Mouse (Mus musculus) kidney, postnatal 0 days (tissue): ENCODE measurements around the gene C1ra. TPM values are rescaled to one million over a fixed set of nuclear protein-coding genes. Genes with fewer than 3 reads are reported as not detected.
A peak's percentile ranks its signal among the peaks of the same experiment; 100 is the strongest.
"Not testable (repeated sequence)": the region's sequence is repeated elsewhere in the genome, so short reads cannot be mapped to it uniquely, and the experiment has no call there.

Source experiments
- ATAC-seq: fragments of 200-750 bp; cut with Nextera tagmentation; replicated peaks from 2 replicates; pipeline ENCODE4 v1.8.0; 2017; ENCODE audit warnings: low read depth, moderate number of reproducible peaks, moderate TSS enrichment, moderate library complexity; ENCODE audit not compliant: low FRiP score
- DNase-seq: peaks from one replicate; pipeline ENCODE4 v3.0.0-alpha.2; 2016; ENCODE audit warnings: low spot score
- H3K27ac ChIP-seq: fragments of 300-500 bp; sonication (generic); 2 replicates; pipeline ENCODE4 v1.5.1; 2014; ENCODE audit warnings: mild to moderate bottlenecking
- H3K27me3 ChIP-seq: fragments of 300-500 bp; sonication (generic); 2 replicates; pipeline ENCODE4 v1.6.1; 2014; ENCODE audit warnings: low read length, mixed read lengths; ENCODE audit not compliant: insufficient read depth
- H3K36me3 ChIP-seq: fragments of 300-500 bp; sonication (generic); 2 replicates; pipeline ENCODE4 v1.6.1; 2014; ENCODE audit warnings: low read length, mixed read lengths; ENCODE audit not compliant: insufficient read depth
- H3K4me1 ChIP-seq: fragments of 300-500 bp; sonication (generic); replicated peaks from 2 replicates; pipeline ENCODE4 v1.6.1; 2014; ENCODE audit warnings: antibody characterized with exemption, low read length, mixed read lengths; ENCODE audit not compliant: insufficient read depth
- H3K4me2 ChIP-seq: fragments of 300-500 bp; sonication (generic); 2 replicates; pipeline ENCODE4 v1.6.1; 2014; ENCODE audit warnings: mild to moderate bottlenecking, low read length, moderate library complexity, mixed read lengths
- H3K4me3 ChIP-seq: fragments of 300-500 bp; sonication (generic); replicated peaks from 2 replicates; pipeline ENCODE4 v1.5.1; 2014; ENCODE audit warnings: low read depth, low read length
- H3K9ac ChIP-seq: fragments of 300-500 bp; sonication (generic); 2 replicates; pipeline ENCODE4 v1.6.1; 2014; ENCODE audit warnings: low read depth, low read length
- H3K9me3 ChIP-seq: fragments of 300-500 bp; sonication (generic); replicated peaks from 2 replicates; pipeline ENCODE4 v1.6.1; 2016; ENCODE audit warnings: low read length, inconsistent platforms, mixed read lengths
- CTCF ChIP-seq: IDR thresholded peaks from 2 replicates; pipeline ENCODE4 v1.5.1; 2016; ENCODE audit warnings: antibody characterized with exemption, low read depth, mild to moderate bottlenecking, moderate library complexity
- WGBS: fragments of 180-500 bp; shearing (Covaris S2); extraction: QIAGEN DNeasy Blood & Tissue Kit; methylation state at CpG from one replicate; pipeline ENCODE4 v1.1.7; 2014; 5-methylcytosine and 5-hydroxymethylcytosine counted together
- polyA plus RNA-seq: library from polyadenylated mRNA; unstranded; fragments of >200 nt; fragmentation: Nextera tagmentation; extraction: Ambion mirVana; gene quantifications from 2 replicates; pipeline ENCODE4 v1.2.1, GENCODE M21; 2015

Gene C1ra
- polyA plus RNA-seq, 1 experiment from 2014 or later, result 20.5 TPM

- 41% methylated on average over 17 of the region's 17 CpGs for WGBS
- H3K4me1 ChIP-seq, result no peaks in the 10 kb centered on the region
- 0 out of 2 replicates have a peak overlapping the region, but pooled peaks have one; percentile 13 for H3K27ac ChIP-seq
- H3K4me3 ChIP-seq, result no peak overlapping the region
- DNase-seq, result peak; percentile 60
- TF ChIP-seq CTCF, result no peak
- no peaks in the 10 kb centered on the region for H3K36me3 ChIP-seq
- no peaks in the 10 kb centered on the region for H3K9me3 ChIP-seq
- no peak overlapping the region for H3K9ac ChIP-seq
- no peak overlapping the region for H3K4me2 ChIP-seq
- ATAC-seq, result no peak; the same call in 1 of the 2 replicates
- no peaks in the 10 kb centered on the region for H3K27me3 ChIP-seq
Measured at GRCm38 (mm10) chr6:124477922-124478651, 34.1 kb upstream of the C1ra start.

- TF ChIP-seq CTCF, result no peak
- no peak overlapping the region for H3K9ac ChIP-seq
- no peak overlapping the region for H3K27ac ChIP-seq
- H3K27me3 ChIP-seq, result no peaks in the 10 kb centered on the region
- H3K36me3 ChIP-seq, result no peaks in the 10 kb centered on the region
- no peak for ATAC-seq
- no peaks in the 10 kb centered on the region for H3K4me1 ChIP-seq
- H3K4me3 ChIP-seq, result no peak overlapping the region
- WGBS, result 86% methylated on average over 3 of the region's 3 CpGs
- H3K4me2 ChIP-seq, result no peak overlapping the region
- no peaks in the 10 kb centered on the region for H3K9me3 ChIP-seq
- no peak for DNase-seq
Measured at GRCm38 (mm10) chr6:124478874-124479572, 33.2 kb upstream of the C1ra start.

- ATAC-seq (no peak), DNase-seq (no peak)
- H3K9me3 ChIP-seq, result no peaks in the 10 kb centered on the region
- no peak overlapping the region for H3K9ac ChIP-seq
- H3K4me3 ChIP-seq, result no peak overlapping the region
- H3K27ac ChIP-seq, result no peak overlapping the region
- H3K4me1 ChIP-seq, result no peaks in the 10 kb centered on the region
- no peaks in the 10 kb centered on the region for H3K27me3 ChIP-seq
- TF ChIP-seq CTCF, result no peak
- no peak overlapping the region for H3K4me2 ChIP-seq
- H3K36me3 ChIP-seq, result no peaks in the 10 kb centered on the region
- WGBS, result 88% methylated on average over 3 of the region's 3 CpGs
Measured at GRCm38 (mm10) chr6:124479573-124479930, 32.7 kb upstream of the C1ra start.

- DNase-seq, result peak; percentile 82
- H3K4me3 ChIP-seq, result no peak overlapping the region
- 55% methylated on average over 4 of the region's 4 CpGs for WGBS
Measured at GRCm38 (mm10) chr6:124480295-124480694, 31.9 kb upstream of the C1ra start.

GRCm38 (mm10) chr6:124481571-124481970, 30.6 kb upstream of the C1ra start:
- ATAC-seq (peak; percentile 67), DNase-seq (peak; percentile 73)
- no peaks in the 10 kb centered on the region for H3K9me3 ChIP-seq
- 26% methylated on average over 6 of the region's 6 CpGs for WGBS
- no peak overlapping the region for H3K9ac ChIP-seq
- no peak overlapping the region for H3K27ac ChIP-seq
- H3K4me2 ChIP-seq, result no peak overlapping the region
- TF ChIP-seq CTCF, result peak; percentile 81
- 0 out of 2 replicates have a peak, but pooled peaks cover 6% of the 10 kb centered on the region for H3K4me1 ChIP-seq
- H3K4me3 ChIP-seq, result no peak overlapping the region
- H3K36me3 ChIP-seq, result no peaks in the 10 kb centered on the region
- no peaks in the 10 kb centered on the region for H3K27me3 ChIP-seq

More at GRCm38 (mm10) chr6:124480295-124480694, 31.9 kb upstream of the C1ra start:
- H3K9me3 ChIP-seq, result no peaks in the 10 kb centered on the region
- TF ChIP-seq CTCF, result peak; percentile 77
- 0 out of 2 replicates have a peak, but pooled peaks cover 4% of the 10 kb centered on the region for H3K4me1 ChIP-seq
- no peaks in the 10 kb centered on the region for H3K27me3 ChIP-seq
- no peak overlapping the region for H3K4me2 ChIP-seq
- H3K9ac ChIP-seq, result no peak overlapping the region
- no peak for ATAC-seq
- H3K27ac ChIP-seq, result no peak overlapping the region
- no peaks in the 10 kb centered on the region for H3K36me3 ChIP-seq

- not testable (repeated sequence) for H3K27me3 ChIP-seq, H3K9ac ChIP-seq, ATAC-seq, DNase-seq, H3K36me3 ChIP-seq, H3K27ac ChIP-seq, H3K4me1 ChIP-seq, H3K4me3 ChIP-seq, H3K9me3 ChIP-seq, H3K4me2 ChIP-seq
- 79% methylated on average over 3 of the region's 3 CpGs for WGBS
Measured at GRCm38 (mm10) chr6:124483831-124484230, 28.4 kb upstream of the C1ra start.
